Mouse (Mus musculus) hindbrain, postnatal 0 days (tissue): ENCODE measurements at regions not wholly inside any gene's neighbourhood (a gene's known extent, or its start where the extent isn't known, plus 50 kb on each side); places are given as distances from the start of the nearest gene placed in this dataset.

Experiments used
- ATAC-seq: fragments of 200-750 bp; cut with Nextera tagmentation; 2 replicates; pipeline ENCODE4 v1.8.0; 2017; ENCODE audit warnings: mild to moderate bottlenecking, moderate TSS enrichment, moderate library complexity
- DNase-seq: peaks from one replicate; pipeline ENCODE4 v3.0.0-alpha.2; 2015; ENCODE audit warnings: low spot score
- H3K27ac ChIP-seq: fragments of 300-500 bp; sonication (generic); 2 replicates; pipeline ENCODE4 v1.5.1; 2014; ENCODE audit warnings: mild to moderate bottlenecking
- H3K27me3 ChIP-seq: fragments of 300-500 bp; sonication (generic); 2 replicates; pipeline ENCODE4 v1.6.1; 2014; ENCODE audit warnings: low read length, mixed read lengths; ENCODE audit not compliant: insufficient read depth
- H3K36me3 ChIP-seq: fragments of 300-500 bp; sonication (generic); 2 replicates; pipeline ENCODE4 v1.6.1; 2014; ENCODE audit warnings: low read length, mixed read lengths; ENCODE audit not compliant: insufficient read depth
- H3K4me1 ChIP-seq: fragments of 300-500 bp; sonication (generic); 2 replicates; pipeline ENCODE4 v1.6.1; 2014; ENCODE audit warnings: antibody characterized with exemption, low read length, mixed read lengths; ENCODE audit not compliant: insufficient read depth
- H3K4me2 ChIP-seq: fragments of 300-500 bp; sonication (generic); 2 replicates; pipeline ENCODE4 v1.6.1; 2014; ENCODE audit warnings: low read depth, mild to moderate bottlenecking, low read length, moderate library complexity, mixed read lengths
- H3K4me3 ChIP-seq: fragments of 300-500 bp; sonication (generic); 2 replicates; pipeline ENCODE4 v1.5.1; 2014; ENCODE audit warnings: low read length
- H3K9ac ChIP-seq: fragments of 300-500 bp; sonication (generic); replicated peaks from 2 replicates; pipeline ENCODE4 v1.6.1; 2014; ENCODE audit warnings: mild to moderate bottlenecking, low read length, moderate library complexity, mixed read lengths
- H3K9me3 ChIP-seq: fragments of 300-500 bp; sonication (generic); 2 replicates; pipeline ENCODE4 v1.6.1; 2016; ENCODE audit warnings: low read length, mixed read lengths
- CTCF ChIP-seq: IDR thresholded peaks from 2 replicates; pipeline ENCODE4 v1.5.1; 2016; ENCODE audit warnings: antibody characterized with exemption, control low read depth, low read depth
- WGBS: fragments of 180-500 bp; shearing (Covaris S2); extraction: QIAGEN DNeasy Blood & Tissue Kit; methylation state at CpG from one replicate; pipeline ENCODE4 v1.1.7; 2014; 5-methylcytosine and 5-hydroxymethylcytosine counted together

- H3K9me3 ChIP-seq = no peaks in the 10 kb centered on the region
- H3K9ac ChIP-seq = peak overlapping the region; percentile 38; the same call in 1 of the 2 replicates
- peak; percentile 33 for DNase-seq
- peaks cover 23% of the 10 kb centered on the region for H3K4me1 ChIP-seq
- peak overlapping the region; percentile 92 for H3K27ac ChIP-seq
- H3K4me2 ChIP-seq = no peak overlapping the region
- no peak for ATAC-seq
- 14% methylated on average over 9 of the region's 9 CpGs for WGBS
- no peak overlapping the region for H3K4me3 ChIP-seq
- no peaks in the 10 kb centered on the region for H3K27me3 ChIP-seq
- no peaks in the 10 kb centered on the region for H3K36me3 ChIP-seq
- no peak for TF ChIP-seq CTCF
Observed at GRCm38 (mm10) chr14:24579153-24579795, 92.3 kb downstream of the Rps24 start.

GRCm38 (mm10) chr14:24586133-24586908 is 99.4 kb downstream of the Rps24 start:
- Histone ChIP-seq H3K27me3 (no peaks in the 10 kb centered on the region), H3K36me3 (no peaks in the 10 kb centered on the region), H3K27ac (peak overlapping the region; percentile 77), H3K4me1 (peaks cover 6% of the 10 kb centered on the region; the same call in 1 of the 2 replicates), H3K9me3 (no peaks in the 10 kb centered on the region), H3K9ac (no peak overlapping the region), H3K4me3 (no peak overlapping the region), H3K4me2 (no peak overlapping the region)
- ATAC-seq (peak; percentile 32; the same call in 1 of the 2 replicates), DNase-seq (peak; percentile 42)
- 50% methylated on average over 7 of the region's 7 CpGs for WGBS
- peak; percentile 55 for TF ChIP-seq CTCF

- Histone ChIP-seq H3K4me3 (no peak overlapping the region), H3K4me2 (no peak overlapping the region), H3K27ac (peak overlapping the region; percentile 77), H3K27me3 (no peaks in the 10 kb centered on the region), H3K9me3 (no peaks in the 10 kb centered on the region), H3K9ac (no peak overlapping the region), H3K36me3 (no peaks in the 10 kb centered on the region), H3K4me1 (peaks cover 6% of the 10 kb centered on the region; the same call in 1 of the 2 replicates)
- no peak for TF ChIP-seq CTCF
- 38% methylated on average over 12 of the region's 12 CpGs for WGBS
- ATAC-seq = peak; percentile 76
- DNase-seq = peak; percentile 60
Observed at GRCm38 (mm10) chr14:24586982-24587672, 100.2 kb downstream of the Rps24 start.

GRCm38 (mm10) chr14:24588041-24588440 is 101.1 kb downstream of the Rps24 start:
- ATAC-seq = no peak
- DNase-seq = no peak
- Histone ChIP-seq H3K9ac (no peak overlapping the region), H3K9me3 (no peaks in the 10 kb centered on the region), H3K36me3 (no peaks in the 10 kb centered on the region), H3K27me3 (no peaks in the 10 kb centered on the region), H3K27ac (peak overlapping the region; percentile 77), H3K4me1 (peaks cover 6% of the 10 kb centered on the region; the same call in 1 of the 2 replicates), H3K4me3 (no peak overlapping the region), H3K4me2 (no peak overlapping the region)
- WGBS = 47% methylated on average over 3 of the region's 3 CpGs
- TF ChIP-seq CTCF = no peak

GRCm38 (mm10) chr14:24606444-24607173 is 119.7 kb downstream of the Rps24 start:
- H3K9ac ChIP-seq = no peak overlapping the region
- ATAC-seq = peak; percentile 40; the same call in 1 of the 2 replicates
- no peak for TF ChIP-seq CTCF

GRCm38 (mm10) chr14:24608356-24608755 is 121.4 kb downstream of the Rps24 start:
- peaks cover 17% of the 10 kb centered on the region for H3K4me1 ChIP-seq
- H3K27ac ChIP-seq = no peak overlapping the region
- no peaks in the 10 kb centered on the region for H3K9me3 ChIP-seq
- TF ChIP-seq CTCF = no peak
- H3K27me3 ChIP-seq = no peaks in the 10 kb centered on the region
- DNase-seq = no peak
- no peak overlapping the region for H3K4me3 ChIP-seq
- no peaks in the 10 kb centered on the region for H3K36me3 ChIP-seq
- ATAC-seq = no peak
- no peak overlapping the region for H3K4me2 ChIP-seq
- H3K9ac ChIP-seq = no peak overlapping the region
- whole genome bisulfite sequencing = 68% methylated on average over 1 of the region's 1 CpGs

More at GRCm38 (mm10) chr14:24606444-24607173, 119.7 kb downstream of the Rps24 start:
- Histone ChIP-seq H3K27me3 (no peaks in the 10 kb centered on the region), H3K9me3 (no peaks in the 10 kb centered on the region), H3K4me3 (no peak overlapping the region), H3K4me1 (peaks cover 11% of the 10 kb centered on the region), H3K4me2 (no peak overlapping the region), H3K27ac (peak overlapping the region; percentile 32; the same call in 1 of the 2 replicates), H3K36me3 (no peaks in the 10 kb centered on the region)
- WGBS = 12% methylated on average over 14 of the region's 14 CpGs
- DNase-seq = peak; percentile 59
